Mouse (Mus musculus) right cerebral cortex, postnatal 25 days (tissue): ENCODE results near the gene Olfr332.
"Not testable (repeated sequence)": the region's sequence is repeated elsewhere in the genome, so short reads cannot be mapped to it uniquely, and the experiment has no call there.

Experiments
- DNase-seq: peaks from one replicate; pipeline ENCODE4 v3.0.0; 2022

Olfr332 gene

GRCm38 (mm10) chr11:58492455-58492854, at the start of gene Olfr332:
Gene Olfr332, minus strand, starts transcription at chr11:58492555.
- no peak for DNase-seq

GRCm38 (mm10) chr11:58534736-58535135, 42.4 kb upstream of the Olfr332 start, which contains the start of gene Olfr330:
Gene Olfr330, minus strand, starts transcription at chr11:58534836.
- not testable (repeated sequence) for DNase-seq

GRCm38 (mm10) chr11:58519756-58520155, 27.4 kb upstream of the Olfr332 start:
- DNase-seq = peak; percentile 10

- DNase-seq = peak; percentile 64
Measured at GRCm38 (mm10) chr11:58518916-58519315, 26.6 kb upstream of the Olfr332 start.

- DNase-seq = not testable (repeated sequence)
Measured at GRCm38 (mm10) chr11:58509058-58509457, 16.7 kb upstream of the Olfr332 start.

GRCm38 (mm10) chr11:58502472-58502871, 10.1 kb upstream of the Olfr332 start, which contains the start of gene Olfr331:
Gene Olfr331, minus strand, starts transcription at chr11:58502572.
- not testable (repeated sequence) for DNase-seq

- no peak for DNase-seq
Measured at GRCm38 (mm10) chr11:58499290-58499689, 6.9 kb upstream of the Olfr332 start.

- DNase-seq = no peak
Measured at GRCm38 (mm10) chr11:58498761-58499160, 6.4 kb upstream of the Olfr332 start.

- no peak for DNase-seq
Measured at GRCm38 (mm10) chr11:58462170-58462569, 30.2 kb downstream of the Olfr332 start, which contains the start of gene Olfr30. Gene Olfr30, minus strand, starts transcription at chr11:58462270.

GRCm38 (mm10) chr11:58453592-58453991, 38.8 kb downstream of the Olfr332 start:
- no peak for DNase-seq

GRCm38 (mm10) chr11:58452759-58453158, 39.6 kb downstream of the Olfr332 start, which contains the start of gene Lypd9:
Gene Lypd9, minus strand, starts transcription at chr11:58452923.
- no peak for DNase-seq
